In the genomic region with DNA sequence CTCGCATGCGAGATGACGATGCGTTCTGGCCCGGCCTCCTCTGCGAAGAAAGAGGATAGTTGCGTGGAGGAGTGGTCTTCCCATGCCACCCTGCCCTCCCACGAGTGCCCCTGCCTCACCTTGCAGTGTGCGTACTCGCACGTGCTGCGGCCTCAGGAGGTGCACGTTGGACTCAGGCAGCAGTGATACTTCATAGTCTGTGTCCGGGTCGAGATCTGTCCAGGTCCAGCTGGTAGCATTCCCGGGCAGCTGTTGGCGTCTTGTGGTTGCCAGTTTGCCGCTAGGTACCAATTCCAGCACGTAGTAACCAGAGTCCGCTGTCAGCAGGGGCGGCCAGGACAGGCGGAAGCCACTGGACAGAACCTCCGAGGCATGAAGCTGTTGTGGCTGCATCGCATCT, we compare ENCODE assay signal across 8 mouse cellular contexts. TPM values are rescaled to one million over a fixed set of nuclear protein-coding genes. Genes with fewer than 3 reads are reported as not detected.
A peak's percentile ranks its signal among the peaks of the same experiment; 100 is the strongest.
DNase-seq lines count a peak whose midpoint lies in the region; ATAC-seq and TF ChIP-seq lines count a peak whose summit lies in the region.

No protein-coding gene starts in this region.

- H3K9ac ChIP-seq in ES-Bruce4 (ENCODE audit: low read depth, poor library complexity, severe bottlenecking), result peak overlapping the region; percentile 74
- peak overlapping the region; percentile 79 for H3K9ac ChIP-seq in liver, embryonic 11.5 days (ENCODE audit: low read depth, low read length)

- H3ac ChIP-seq in C2C12 (ENCODE audit: control insufficient read depth, insufficient read length, low read depth), result peak overlapping the region; percentile 14

- WGBS in liver, embryonic 11.5 days, result 48% methylated on average over 24 of the region's 24 CpGs

- H3K9me3 ChIP-seq in ES-Bruce4 (replicated peaks; ENCODE audit: control insufficient read depth, insufficient read depth, low read length, poor library complexity, severe bottlenecking), result no peaks in the 10 kb centered on the region
- H3K9me3 ChIP-seq in liver, embryonic 11.5 days (ENCODE audit: control insufficient read depth, low read length), result no peaks in the 10 kb centered on the region

- H3K36me3 ChIP-seq in C2C12 (ENCODE audit: control insufficient read depth, insufficient read depth) (no peaks in the 10 kb centered on the region), ES-Bruce4 (ENCODE audit: control insufficient read depth, insufficient read depth, low read length, poor library complexity, severe bottlenecking) (no peaks in the 10 kb centered on the region)
- no peaks in the 10 kb centered on the region for H3K36me3 ChIP-seq in liver, embryonic 11.5 days (ENCODE audit: control insufficient read depth, insufficient read depth, low read length)

- H3K4me2 ChIP-seq in liver, embryonic 11.5 days, result peak overlapping the region; percentile 78

- no peak for ATAC-seq in liver, embryonic 11.5 days (replicated peaks; ENCODE audit: low FRiP score)

- peak; percentile 81 for DNase-seq in gastrocnemius, postnatal 14 days
- DNase-seq in liver, embryonic 11.5 days (ENCODE audit: low spot score), result no peak
- no peak for DNase-seq in thymus, postnatal 4 days
- DNase-seq in adrenal gland, postnatal 25 days, result no peak
- DNase-seq in right cerebral cortex, postnatal 4 days, result no peak
- no peak for DNase-seq in thymus, postnatal 25 days

- no peak overlapping the region for H3K27ac ChIP-seq in ES-Bruce4 (ENCODE audit: insufficient read depth, low read length)
- no peak overlapping the region for H3K27ac ChIP-seq in liver, embryonic 11.5 days (ENCODE audit: low read depth, low read length)

- intact Hi-C loops in gastrocnemius, postnatal 14 days (cut with DNase I; ENCODE audit: low total_unique reads), result no loop called here

- TF ChIP-seq POLR2A in ES-Bruce4 (IDR thresholded peaks at IDR 0.05; ENCODE audit: insufficient read depth, low read length), result no peak

- no peaks in the 10 kb centered on the region for H3K79me3 ChIP-seq in C2C12 (ENCODE audit: low read depth)

- H3K4me3 ChIP-seq in C2C12 (ENCODE audit: insufficient read depth, poor library complexity, severe bottlenecking), result no peak overlapping the region
- peak overlapping the region; percentile 35 for H3K4me3 ChIP-seq in ES-Bruce4 (ENCODE audit: low read depth, low read length)
- H3K4me3 ChIP-seq in liver, embryonic 11.5 days (ENCODE audit: low read depth, low read length), result peak overlapping the region; percentile 61

- H3K4me1 ChIP-seq in ES-Bruce4 (ENCODE audit: control insufficient read depth, insufficient read depth, low read length), result no peaks in the 10 kb centered on the region
- peaks cover 15% of the 10 kb centered on the region for H3K4me1 ChIP-seq in liver, embryonic 11.5 days (replicated peaks; ENCODE audit: control insufficient read depth, insufficient read depth, low read length)

- TF ChIP-seq CTCF in C2C12 (IDR thresholded peaks at IDR 0.05; ENCODE audit: control insufficient read depth, insufficient read depth, insufficient read length), result no peak
- TF ChIP-seq CTCF in ES-Bruce4 (IDR thresholded peaks at IDR 0.05; ENCODE audit: low read depth, low read length), result no peak

- TF ChIP-seq EP300 in ES-Bruce4 (IDR thresholded peaks at IDR 0.05; ENCODE audit: insufficient read depth, low read depth, low read length), result no peak

- H3K27me3 ChIP-seq in C2C12 (ENCODE audit: control insufficient read depth, insufficient read depth, insufficient read length) (no peaks in the 10 kb centered on the region), ES-Bruce4 (ENCODE audit: control insufficient read depth, insufficient read depth, low read length, poor library complexity, severe bottlenecking) (no peaks in the 10 kb centered on the region)
- peaks cover 36% of the 10 kb centered on the region for H3K27me3 ChIP-seq in liver, embryonic 11.5 days (replicated peaks; ENCODE audit: control insufficient read depth, insufficient read depth, low read length)

- no peaks in the 10 kb centered on the region for H3K79me2 ChIP-seq in C2C12 (ENCODE audit: control insufficient read depth, insufficient read depth)

TF ChIP-seq in C2C12, 6 proteins besides CTCF, POLR2A, EP300 and RAD21:
- TF ChIP-seq MYOG (IDR thresholded peaks at IDR 0.05; ENCODE audit: control insufficient read depth, extremely low read depth, insufficient read length) (no peak), MYOD1 (IDR thresholded peaks at IDR 0.05; ENCODE audit: control insufficient read depth, insufficient read length, low read depth) (no peak)

RNA-seq across cellular contexts. Expression of a gene that starts 3.9 kb away (rescaled TPM):
- 1.0 TPM for polyA plus RNA-seq in C2C12 (2012; fragmentation: generic; extraction: Trizol)
- polyA plus RNA-seq in ES-Bruce4 (2011; ENCODE audit: insufficient read depth, insufficient read length, low read depth, missing spikeins), result 0.67 and 0.99 TPM in 2 replicates
- 10 to 100 TPM in 1 of 2 experiments, 1 to 10 TPM in 1; 9.0 to 13.8 TPM for total RNA-seq in gastrocnemius, postnatal 14 days (2021)
- polyA plus RNA-seq in liver, embryonic 11.5 days (2014; fragmentation: Nextera tagmentation; extraction: Ambion mirVana), result 1.2 and 1.3 TPM in 2 replicates
- total RNA-seq in adrenal gland, postnatal 25 days (2021), result 2.6 and 3.7 TPM in 2 replicates

RNA-seq across cellular contexts. Expression of a gene that starts 9.7 kb away (rescaled TPM):
- polyA plus RNA-seq in C2C12 (2012; fragmentation: generic; extraction: Trizol) (72.9 TPM), ES-Bruce4 (2011; ENCODE audit: insufficient read depth, insufficient read length, low read depth, missing spikeins) (78.2 and 89.5 TPM in 2 replicates)
- 10 to 100 TPM; 23.9 to 26.1 TPM for total RNA-seq in gastrocnemius, postnatal 14 days (2021)
- polyA plus RNA-seq in liver, embryonic 11.5 days (2014; fragmentation: Nextera tagmentation; extraction: Ambion mirVana), result 156 and 161 TPM in 2 replicates
- 91.0 and 98.7 TPM in 2 replicates for total RNA-seq in adrenal gland, postnatal 25 days (2021)

RNA-seq across cellular contexts. Expression of a gene that starts 15.0 kb away (rescaled TPM):
- 0.18 TPM for polyA plus RNA-seq in C2C12 (2012; fragmentation: generic; extraction: Trizol)
- polyA plus RNA-seq in ES-Bruce4 (2011; ENCODE audit: insufficient read depth, insufficient read length, low read depth, missing spikeins), result 0.26 and 0.40 TPM in 2 replicates
- 1 to 10 TPM; 1.3 to 1.4 TPM for total RNA-seq in gastrocnemius, postnatal 14 days (2021)
- polyA plus RNA-seq in liver, embryonic 11.5 days (2014; fragmentation: Nextera tagmentation; extraction: Ambion mirVana), result 0.25 and 0.39 TPM in 2 replicates
- 0.79 and 1.2 TPM in 2 replicates for total RNA-seq in adrenal gland, postnatal 25 days (2021)

RNA-seq across cellular contexts. Expression of a gene that starts 19.6 kb away (rescaled TPM):
- polyA plus RNA-seq in C2C12 (2012; fragmentation: generic; extraction: Trizol) (not detected), ES-Bruce4 (2011; ENCODE audit: insufficient read depth, insufficient read length, low read depth, missing spikeins) (not detected in 2 replicates)
- total RNA-seq in gastrocnemius, postnatal 14 days (2021), result not detected
- polyA plus RNA-seq in liver, embryonic 11.5 days (2014; fragmentation: Nextera tagmentation; extraction: Ambion mirVana), result not detected in 2 replicates
- not detected in 2 replicates for total RNA-seq in adrenal gland, postnatal 25 days (2021)

RNA-seq across cellular contexts. Expression of a gene that starts 32.1 kb away (rescaled TPM):
- polyA plus RNA-seq in C2C12 (2012; fragmentation: generic; extraction: Trizol), result 262 TPM
- polyA plus RNA-seq in ES-Bruce4 (2011; ENCODE audit: insufficient read depth, insufficient read length, low read depth, missing spikeins), result 70.0 and 82.8 TPM in 2 replicates
- 10 to 100 TPM; 45.4 to 48.3 TPM for total RNA-seq in gastrocnemius, postnatal 14 days (2021)
- polyA plus RNA-seq in liver, embryonic 11.5 days (2014; fragmentation: Nextera tagmentation; extraction: Ambion mirVana), result 312 and 326 TPM in 2 replicates
- 126 and 163 TPM in 2 replicates for total RNA-seq in adrenal gland, postnatal 25 days (2021)
